Mouse (Mus musculus) adrenal gland, adult 2 months (tissue): ENCODE data around the gene Zfp429. TPM values are rescaled to one million over a fixed set of nuclear protein-coding genes. Genes with fewer than 3 reads are reported as not detected.
"Not testable (repeated sequence)": the region's sequence is repeated elsewhere in the genome, so short reads cannot be mapped to it uniquely, and the experiment has no call there.

Experiments
- DNase-seq: peaks from one replicate; pipeline ENCODE4 v3.0.0; 2021
- long read RNA-seq: library from polyadenylated mRNA; stranded (forward); transcript quantifications from one replicate; pipeline ENCODE4 v2.0.0, GENCODE M21; 2021
- polyA plus RNA-seq: library from polyadenylated mRNA; depleted of rRNA; stranded (reverse); fragments of >200 nt; gene quantifications from 2 replicates; pipeline ENCODE4 v1.2.3, GENCODE M21; 2012; rRNA removed
- total RNA-seq, 2 experiments: library from RNA; stranded (reverse); gene quantifications; 2 replicates each; pipeline ENCODE4 v1.2.3; 2021

The Zfp429 gene
- total RNA-seq = 1 to 10 TPM; 3.5 to 4.7 TPM
- polyA plus RNA-seq = 1.4 TPM in 1 of 2 replicates, not detected in the other
- long read RNA-seq, partial matches to known transcripts = 0 of 1 reads
- long read RNA-seq, other reads (novel, unspliced or antisense) = 0 of 1 reads

DNA sequence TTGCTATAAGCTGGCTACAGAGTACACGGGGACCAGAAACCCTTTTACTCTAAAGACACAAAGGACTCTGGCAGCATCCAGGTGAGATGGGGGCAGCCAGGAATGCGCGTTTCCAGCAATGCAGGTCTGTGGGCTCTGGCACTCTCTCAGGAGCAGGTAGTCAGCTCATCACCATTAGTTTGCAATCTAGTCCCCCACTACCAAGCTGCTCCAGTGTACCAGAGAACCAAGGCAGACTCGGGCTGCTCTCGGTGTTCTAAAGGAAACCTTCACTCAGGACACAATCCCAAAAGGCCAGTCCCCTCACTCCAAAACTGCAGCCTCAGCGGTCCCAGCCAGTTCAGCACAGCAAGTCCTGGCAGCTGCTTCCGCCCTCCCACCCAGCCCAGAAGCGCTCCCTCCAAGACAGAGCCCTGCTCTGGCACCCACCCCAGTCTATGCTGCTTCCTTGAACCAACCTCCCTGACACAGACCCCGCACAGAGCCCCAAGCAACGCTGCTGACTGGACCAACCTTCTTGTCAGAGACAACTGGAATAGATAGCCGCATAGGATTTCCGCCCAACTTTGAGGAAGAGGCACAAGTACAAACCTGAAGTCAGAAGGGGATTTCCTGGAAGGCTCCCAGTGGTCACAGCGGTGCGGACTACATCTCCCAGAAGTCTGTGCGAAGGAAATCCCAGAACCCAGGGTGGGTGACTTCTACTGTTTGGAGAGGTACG is at the start of gene Zfp429:
Zfp429 (minus strand) TSS at position 637 of the 721 bp plus-strand sequence.
- DNase-seq = peak; percentile 81

DNA sequence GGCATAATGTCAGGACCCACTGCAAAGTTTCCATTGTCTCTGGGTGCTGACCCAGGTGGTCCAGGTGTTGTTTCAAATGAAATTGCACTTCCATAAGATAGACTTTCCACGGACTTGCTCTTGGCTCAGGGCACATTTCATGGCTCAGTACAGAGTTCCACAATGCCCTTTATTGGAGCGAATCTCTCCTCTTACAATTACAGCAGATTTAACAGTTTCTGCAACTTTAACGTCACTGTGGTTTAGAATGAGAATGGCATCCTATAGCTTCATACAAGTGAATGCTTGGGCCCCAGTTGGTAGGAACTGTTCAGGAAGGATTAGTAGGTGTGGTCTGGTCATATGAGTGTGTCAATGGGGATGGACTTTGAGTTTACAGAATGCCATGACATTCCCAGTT is 37.5 kb upstream of the Zfp429 start:
- not testable (repeated sequence) for DNase-seq

GRCm38 (mm10) chr13:67428116-67428515 is 28.5 kb upstream of the Zfp429 start:
- peak; percentile 85 for DNase-seq

DNA sequence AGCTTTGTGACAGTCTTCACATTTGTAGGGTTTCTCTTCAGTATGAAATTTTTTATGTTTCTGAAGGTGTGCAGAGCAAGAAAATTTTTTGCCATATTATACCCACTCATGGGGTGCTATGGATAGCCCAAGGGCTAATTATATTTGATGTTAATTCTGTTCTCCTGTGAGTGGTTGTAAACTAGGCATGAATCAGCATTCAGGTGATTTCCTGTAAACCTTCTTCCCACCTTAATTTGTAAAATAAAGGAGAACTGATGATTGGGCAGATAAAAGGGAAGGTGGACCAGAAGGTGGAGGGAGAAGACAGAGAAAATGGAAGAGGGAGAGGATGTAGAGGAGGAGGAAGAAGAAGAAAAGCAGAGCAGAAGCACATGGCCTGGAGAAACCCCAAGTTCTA is 26.1 kb upstream of the Zfp429 start:
- DNase-seq = not testable (repeated sequence)

GRCm38 (mm10) chr13:67422532-67422931 is 22.9 kb upstream of the Zfp429 start:
- DNase-seq = not testable (repeated sequence)

DNA sequence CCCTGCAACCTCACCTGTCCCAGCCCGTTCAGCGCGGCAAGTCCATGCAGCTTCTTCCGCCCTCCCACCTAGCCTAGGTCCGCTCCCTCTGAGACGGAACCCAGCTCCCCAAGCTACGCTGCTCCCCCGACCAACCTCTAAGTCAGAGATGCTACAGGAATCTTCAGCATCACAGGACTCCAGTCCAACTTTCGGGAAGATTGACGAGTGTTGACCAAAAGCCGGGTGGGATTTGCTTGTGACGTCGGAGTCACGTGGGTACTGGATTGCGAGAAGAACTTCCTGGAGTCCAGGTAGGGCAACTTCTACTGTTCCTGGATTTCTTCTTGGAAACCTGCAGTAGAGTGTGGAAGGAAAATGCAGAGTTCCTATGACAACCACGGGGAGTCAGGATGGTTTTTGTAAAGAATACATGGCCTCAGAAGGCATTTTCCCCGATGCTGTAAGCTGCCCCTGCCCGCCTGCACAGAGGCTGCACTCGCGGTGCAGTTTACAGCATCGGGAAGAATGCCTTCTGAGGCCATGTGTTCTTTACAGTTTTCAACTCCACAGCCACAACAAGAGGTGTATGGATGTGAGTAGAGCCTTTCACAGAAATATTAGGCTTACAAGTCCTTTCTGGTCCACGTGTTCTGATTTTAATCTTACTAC is 21.7 kb upstream of the Zfp429 start, which contains the start of gene Zfp459:
Zfp459 (minus strand) TSS at position 212 of the 651 bp plus-strand sequence.
- peak; percentile 55 for DNase-seq

- DNase-seq = no peak
Observed at GRCm38 (mm10) chr13:67420558-67421206, 21.1 kb upstream of the Zfp429 start.

DNA sequence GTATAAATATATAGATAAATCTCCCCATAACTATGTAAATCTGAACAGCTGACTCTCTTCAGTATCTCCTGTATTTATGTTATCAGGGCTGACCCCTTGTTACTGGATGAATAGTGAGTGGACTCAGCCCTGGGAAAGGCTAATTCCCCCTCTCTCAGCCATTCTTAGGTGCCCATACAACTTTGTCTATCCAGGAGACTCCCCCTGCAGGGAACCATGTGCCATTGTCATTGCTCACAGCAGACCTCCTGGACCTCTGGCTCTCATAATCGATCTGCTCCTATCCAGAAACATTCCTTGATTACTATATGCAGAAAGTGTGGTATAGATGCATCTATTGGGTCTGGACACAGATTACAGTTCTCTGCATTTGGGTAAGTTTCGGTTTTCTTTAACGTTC is 17.2 kb upstream of the Zfp429 start:
- no peak for DNase-seq

DNA sequence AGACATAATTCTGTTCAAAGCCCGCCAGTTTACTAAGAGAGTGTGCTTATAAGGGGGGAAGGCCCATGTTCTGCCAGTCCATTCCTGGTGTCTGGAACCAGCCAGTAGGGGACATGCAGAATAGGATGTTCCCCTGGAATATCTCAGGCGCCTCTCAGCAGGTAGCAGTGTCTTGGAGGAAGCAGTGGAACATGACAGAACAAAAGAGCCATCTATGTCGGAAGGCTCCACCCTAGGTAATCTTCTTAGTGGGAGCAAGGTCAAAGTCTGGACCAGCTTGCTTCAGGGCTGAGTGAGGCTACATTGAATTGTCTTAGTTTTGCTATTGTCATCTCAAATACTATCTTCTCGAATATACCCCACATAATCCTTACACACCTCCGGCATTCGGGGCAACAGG is 16.1 kb upstream of the Zfp429 start:
- DNase-seq = no peak

DNA sequence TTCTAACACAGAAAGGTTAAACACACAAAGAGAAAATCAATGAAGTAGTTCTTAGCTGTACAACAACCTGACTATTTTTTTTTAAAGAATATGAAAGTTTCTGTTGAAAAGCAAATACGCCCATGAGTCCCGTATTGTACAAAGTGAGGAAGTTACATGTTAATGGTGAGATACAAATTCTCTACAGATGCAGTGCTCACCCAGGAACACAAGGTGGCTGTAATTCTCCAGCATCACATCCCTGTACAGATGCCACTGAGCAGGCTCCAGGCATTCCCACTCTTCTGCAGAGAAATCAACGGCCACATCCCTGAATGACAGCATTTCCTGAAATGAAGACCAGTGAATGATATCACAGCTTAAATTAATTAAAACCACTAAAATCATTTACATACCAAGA is 14.0 kb upstream of the Zfp429 start:
- peak; percentile 12 for DNase-seq

- not testable (repeated sequence) for DNase-seq
Observed at GRCm38 (mm10) chr13:67376255-67376654, 23.4 kb downstream of the Zfp429 start.

GRCm38 (mm10) chr13:67375050-67375911 is 24.3 kb downstream of the Zfp429 start, which contains the start of the genes Gm28041 and Zfp456:
Gm28041 (minus strand) TSS chr13:67375733.
Zfp456 (minus strand) TSS chr13:67375810.
- peak; percentile 84 for DNase-seq

DNA sequence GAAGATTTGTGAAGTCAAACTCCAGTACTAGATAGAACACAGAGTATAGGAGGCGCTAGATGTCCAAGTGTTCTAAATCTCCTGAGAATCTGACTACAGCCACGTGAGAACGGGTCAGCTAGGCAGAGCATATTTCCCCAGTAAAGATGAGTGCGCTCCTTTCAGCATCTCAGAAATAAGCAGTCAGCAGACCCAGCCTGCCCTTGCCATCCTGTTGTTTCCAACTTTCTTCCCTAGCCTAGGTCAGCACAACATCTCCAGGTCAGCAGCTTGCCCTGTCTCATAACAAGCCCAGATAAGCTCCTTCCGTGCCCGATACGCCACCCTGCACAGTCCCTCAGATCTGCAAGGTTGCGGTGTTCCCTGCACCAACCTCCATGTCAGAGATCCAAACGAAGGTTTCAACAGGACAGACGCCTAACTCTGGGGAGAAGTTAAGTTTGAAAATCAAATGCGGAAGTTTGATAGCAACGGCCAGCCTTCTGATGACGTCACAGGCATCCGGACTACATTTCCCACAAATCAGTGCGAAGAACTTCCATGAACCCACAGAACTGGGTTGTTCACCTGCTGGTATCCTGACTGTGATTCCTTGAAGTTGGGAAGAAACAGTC is 39.4 kb downstream of the Zfp429 start, which contains the start of the genes Gm28044 and Zfp953:
Gm28044 (minus strand) TSS at position 406 of the 614 bp plus-strand sequence.
Zfp953 (minus strand) TSS at position 475 of the 614 bp plus-strand sequence.
- DNase-seq = peak; percentile 92

DNA sequence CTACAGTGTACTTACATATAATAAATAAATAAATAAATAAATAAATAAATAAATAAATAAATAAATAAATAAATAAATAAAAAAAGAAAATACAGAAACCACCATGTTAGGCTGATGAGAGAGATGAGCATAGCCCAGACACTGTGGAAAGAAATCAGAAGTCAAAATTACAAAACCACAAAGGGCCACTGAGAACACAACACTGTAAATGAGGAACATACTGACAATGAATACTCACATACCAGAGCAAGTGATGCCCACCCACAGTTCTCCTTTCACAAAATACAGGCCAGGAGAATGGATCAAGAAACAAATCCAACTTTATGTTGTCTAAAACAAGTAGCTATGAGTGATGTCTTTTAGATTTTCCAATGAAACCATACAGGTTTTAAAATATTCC is 47.8 kb downstream of the Zfp429 start:
- no peak for DNase-seq

GRCm38 (mm10) chr13:67343422-67343821 is 56.2 kb downstream of the Zfp429 start:
- DNase-seq = no peak

Other genes with a start within 250 kb of the Zfp429 start
- gene Rsl1, start 226.6 kb downstream of the Zfp429 start, total RNA-seq = 1 to 10 TPM; 5.6 to 6.0 TPM
- gene Rsl1, start 226.6 kb downstream of the Zfp429 start, polyA plus RNA-seq = 0.36 and 0.73 TPM in 2 replicates
- gene Zfp455, start 205.3 kb downstream of the Zfp429 start, total RNA-seq = 1 to 10 TPM; 1.9 to 2.4 TPM
- not detected in 2 replicates for gene Zfp455, start 205.3 kb downstream of the Zfp429 start, polyA plus RNA-seq
- 1 to 10 TPM; 3.4 to 3.6 TPM for gene Zfp458, start 121.4 kb downstream of the Zfp429 start, total RNA-seq
- 0.09 and 0.13 TPM in 2 replicates for gene Zfp458, start 121.4 kb downstream of the Zfp429 start, polyA plus RNA-seq
- 1 to 10 TPM; 3.3 to 4.6 TPM for gene Zfp457, start 93.3 kb downstream of the Zfp429 start, total RNA-seq
- 0.15 and 0.73 TPM in 2 replicates for gene Zfp457, start 93.3 kb downstream of the Zfp429 start, polyA plus RNA-seq
- 1 to 10 TPM; 3.8 to 5.7 TPM for gene Zfp595, start 67.2 kb downstream of the Zfp429 start, total RNA-seq
- 0.10 and 0.12 TPM in 2 replicates for gene Zfp595, start 67.2 kb downstream of the Zfp429 start, polyA plus RNA-seq
- gene Gm28044, start 39.3 kb downstream of the Zfp429 start, total RNA-seq = 1 to 10 TPM; 1.2 to 1.8 TPM
- gene Gm28044, start 39.3 kb downstream of the Zfp429 start, polyA plus RNA-seq = not detected in 2 replicates
- gene Zfp953, start 39.2 kb downstream of the Zfp429 start, total RNA-seq = 1 to 10 TPM; 2.6 to 2.8 TPM
- 0.04 and 0.06 TPM in 2 replicates for gene Zfp953, start 39.2 kb downstream of the Zfp429 start, polyA plus RNA-seq
- gene Gm28041, start 24.1 kb downstream of the Zfp429 start, total RNA-seq = 1 to 10 TPM; 1.1 TPM
- not detected in 2 replicates for gene Gm28041, start 24.1 kb downstream of the Zfp429 start, polyA plus RNA-seq
- 1 to 10 TPM in 1 of 2 experiments, under 1 TPM in 1; 0.98 to 1.4 TPM for gene Zfp456, start 24.0 kb downstream of the Zfp429 start, total RNA-seq
- gene Zfp456, start 24.0 kb downstream of the Zfp429 start, polyA plus RNA-seq = not detected in 2 replicates
- gene Zfp459, start 21.6 kb upstream of the Zfp429 start, total RNA-seq = 1 to 10 TPM in 1 of 2 experiments, under 1 TPM in 1; 0.29 to 3.9 TPM
- gene Zfp459, start 21.6 kb upstream of the Zfp429 start, polyA plus RNA-seq = 0.02 TPM in 1 of 2 replicates, not detected in the other
- 10 to 100 TPM; 16.5 to 20.0 TPM for gene Zfp874a, start 51.8 kb upstream of the Zfp429 start, total RNA-seq
- gene Zfp874a, start 51.8 kb upstream of the Zfp429 start, polyA plus RNA-seq = 0.44 and 0.46 TPM in 2 replicates
- 10 to 100 TPM; 16.1 to 17.3 TPM for gene Zfp874b, start 84.4 kb upstream of the Zfp429 start, total RNA-seq
- 0.28 and 0.95 TPM in 2 replicates for gene Zfp874b, start 84.4 kb upstream of the Zfp429 start, polyA plus RNA-seq
- gene Zfp58, start 100.7 kb upstream of the Zfp429 start, total RNA-seq = 1 to 10 TPM; 7.5 to 7.6 TPM
- gene Zfp58, start 100.7 kb upstream of the Zfp429 start, polyA plus RNA-seq = 0.17 and 0.20 TPM in 2 replicates
- gene Gm26965, start 126.3 kb upstream of the Zfp429 start, total RNA-seq = not detected
- gene Gm26965, start 126.3 kb upstream of the Zfp429 start, polyA plus RNA-seq = not detected in 2 replicates
- gene Zfp87, start 126.4 kb upstream of the Zfp429 start, total RNA-seq = 10 to 100 TPM; 23.1 to 24.2 TPM
- 3.0 and 4.2 TPM in 2 replicates for gene Zfp87, start 126.4 kb upstream of the Zfp429 start, polyA plus RNA-seq
- gene Zfp748, start 154.0 kb upstream of the Zfp429 start, total RNA-seq = 1 to 10 TPM; 9.0 to 9.3 TPM
- gene Zfp748, start 154.0 kb upstream of the Zfp429 start, polyA plus RNA-seq = 0.66 and 0.75 TPM in 2 replicates
- 1 to 10 TPM; 6.4 to 7.8 TPM for gene Zfp729b, start 209.9 kb upstream of the Zfp429 start, total RNA-seq
- 0.03 and 0.09 TPM in 2 replicates for gene Zfp729b, start 209.9 kb upstream of the Zfp429 start, polyA plus RNA-seq
- gene Gm49345, start 237.9 kb upstream of the Zfp429 start, total RNA-seq = 1 to 10 TPM; 1.2 to 1.3 TPM
- not detected in 2 replicates for gene Gm49345, start 237.9 kb upstream of the Zfp429 start, polyA plus RNA-seq
- gene Zfp729a, start 238.0 kb upstream of the Zfp429 start, total RNA-seq = 1 to 10 TPM; 6.0 to 6.5 TPM
- gene Zfp729a, start 238.0 kb upstream of the Zfp429 start, polyA plus RNA-seq = 0.12 and 0.29 TPM in 2 replicates